Mouse (Mus musculus): ENCODE data around the gene Srprb.

GRCm38 (mm10) chr9:103208802-103209423 lies 7.0 kb upstream of the Srprb start:
- no peak for TF ChIP-seq CTCF (IDR thresholded peaks at IDR 0.05; ENCODE audit: low read depth, low read length)
- TF ChIP-seq POLR2A (IDR thresholded peaks at IDR 0.05; ENCODE audit: extremely low read depth, insufficient read depth, low read length): no peak
